Mouse (Mus musculus): ENCODE measurements around the gene Serp2.

Gene Serp2

GRCm38 (mm10) chr14:76498210-76498609, 58.5 kb downstream of the Serp2 start:
- DNase-seq (ENCODE audit: low read depth, low spot score): no peak

GRCm38 (mm10) chr14:76497187-76497586, 59.5 kb downstream of the Serp2 start:
- no peak for DNase-seq (ENCODE audit: low read depth, low spot score)

GRCm38 (mm10) chr14:76495022-76495421, 61.7 kb downstream of the Serp2 start:
- DNase-seq (ENCODE audit: low read depth, low spot score): no peak

- DNase-seq (ENCODE audit: low read depth, low spot score): no peak
Measured at GRCm38 (mm10) chr14:76489128-76489527, 67.6 kb downstream of the Serp2 start.

DNA sequence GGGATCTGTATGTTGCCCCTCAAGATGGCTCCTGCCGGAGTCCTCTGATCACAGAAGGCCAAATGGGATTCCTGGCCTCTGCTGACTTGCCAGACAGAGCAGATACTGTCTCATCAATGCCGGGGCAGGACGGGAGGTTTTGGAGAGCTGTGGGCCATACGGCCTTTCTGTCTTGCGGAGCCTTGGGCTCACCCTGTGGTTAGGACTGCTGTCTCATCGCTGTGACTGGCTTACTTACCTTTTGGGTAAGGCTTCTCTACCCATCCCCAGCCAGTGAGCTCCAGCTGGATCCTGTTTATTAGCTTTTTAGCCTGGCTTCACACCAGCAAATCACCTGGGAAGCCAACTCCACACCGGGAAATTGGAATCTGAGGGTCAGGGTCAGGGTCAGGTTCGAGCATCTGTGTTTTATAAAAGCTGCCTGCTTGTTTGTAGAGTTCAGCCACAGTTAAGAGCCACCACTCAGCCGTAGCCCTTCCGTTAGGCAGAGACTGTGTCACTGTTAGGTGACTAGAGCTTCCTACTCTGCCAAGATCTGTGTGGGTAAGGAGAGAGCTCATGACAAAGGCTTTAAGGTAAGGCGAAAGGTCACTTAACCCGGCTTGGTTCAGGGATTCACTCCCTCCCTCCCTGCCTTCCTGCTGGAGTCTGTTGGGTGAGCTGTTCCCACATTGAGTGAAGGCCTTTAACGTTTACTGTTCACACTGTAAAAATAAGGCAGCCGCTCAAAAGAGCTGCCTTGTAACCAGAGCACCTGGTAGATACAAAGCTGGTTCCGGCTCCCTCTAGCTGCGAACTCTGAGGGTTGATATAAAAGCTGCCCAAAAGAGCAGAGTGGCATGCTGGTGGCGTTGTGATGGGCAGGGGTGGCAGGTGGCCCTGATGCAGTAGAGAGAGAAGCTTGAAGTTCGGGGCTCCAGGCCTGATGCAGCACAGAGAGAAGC, 68.3 kb downstream of the Serp2 start:
- no peak for DNase-seq (ENCODE audit: low read depth, low spot score)

- DNase-seq (ENCODE audit: low read depth, low spot score): no peak
Measured at GRCm38 (mm10) chr14:76487609-76488008, 69.1 kb downstream of the Serp2 start.

- no peak for DNase-seq (ENCODE audit: low read depth, low spot score)
Measured at GRCm38 (mm10) chr14:76483701-76484100, 73.0 kb downstream of the Serp2 start.

All from CD4-positive, CD25-positive, alpha-beta regulatory T cell, adult 2 months (primary cell).